Mouse (Mus musculus) CH12.LX (cell line): ENCODE measurements around the gene Ctsll3. TPM values are rescaled to one million over a fixed set of nuclear protein-coding genes. Genes with fewer than 3 reads are reported as not detected.

Experiments
- DNase-seq: peaks from one replicate; pipeline ENCODE4 v3.0.0-alpha.2; 2013; ENCODE audit errors: extremely low read depth
- H3K27ac ChIP-seq: 2 replicates; pipeline ENCODE4 v1.5.1; 2012; ENCODE audit warnings: low read depth, mild to moderate bottlenecking, control low read depth, moderate library complexity; ENCODE audit not compliant: insufficient read depth
- H3K27me3 ChIP-seq: replicated peaks from 2 replicates; pipeline ENCODE3; 2012; ENCODE audit warnings: inconsistent platforms
- H3K36me3 ChIP-seq, 2 experiments: replicated peaks in 1 of 2; 2 replicates each; pipeline versions ENCODE3 to v1.6.1; 2012; ENCODE audit warnings: inconsistent platforms in 1 of 2, low read length in 1 of 2, mild to moderate bottlenecking in 1 of 2, mixed read lengths in 1 of 2, moderate library complexity in 1 of 2; ENCODE audit not compliant: control insufficient read depth in 1 of 2, insufficient read depth in 1 of 2
- H3K4me1 ChIP-seq, 2 experiments: 2 replicates each; pipeline ENCODE4 v1.6.1; 2012; ENCODE audit warnings: inconsistent platforms in 1 of 2, moderate library complexity in 1 of 2; ENCODE audit not compliant: insufficient read depth in 2 of 2, control insufficient read depth in 1 of 2
- H3K4me2 ChIP-seq: 2 replicates; pipeline ENCODE4 v1.6.1; 2012; ENCODE audit warnings: low read depth, mild to moderate bottlenecking, control low read depth; ENCODE audit not compliant: poor library complexity, insufficient read depth, severe bottlenecking
- H3K4me3 ChIP-seq, 3 experiments: fragments of 150-350 bp in 1 of 3; sonication (generic) in 1 of 3; replicated peaks in 1 of 3; 2 replicates each; pipeline versions ENCODE3 to v1.5.1; 2011 to 2012; ENCODE audit warnings: low read depth in 2 of 3, low read length in 2 of 3, mild to moderate bottlenecking in 2 of 3, moderate library complexity in 2 of 3, control low read depth in 1 of 3, improper control_type of control experiment in 1 of 3, inconsistent platforms in 1 of 3, mixed read lengths in 1 of 3; ENCODE audit not compliant: poor library complexity in 1 of 3
- H3K79me2 ChIP-seq: replicated peaks from 2 replicates; pipeline ENCODE4 v1.6.1; 2012; ENCODE audit warnings: mild to moderate bottlenecking, moderate library complexity; ENCODE audit not compliant: control insufficient read depth, poor library complexity, insufficient read depth, severe bottlenecking; ENCODE audit errors: extremely low read depth
- H3K9ac ChIP-seq: 2 replicates; pipeline ENCODE4 v1.6.1; 2012; ENCODE audit warnings: low read depth, mild to moderate bottlenecking, control low read depth, moderate library complexity; ENCODE audit not compliant: insufficient read depth
- H3K9me3 ChIP-seq: replicated peaks from 2 replicates; pipeline ENCODE3; 2012; ENCODE audit warnings: low read length, inconsistent platforms, mixed read lengths
- ELF1 ChIP-seq: IDR thresholded peaks from 2 replicates; pipeline ENCODE4 v1.6.1; 2014; ENCODE audit warnings: low read depth, mild to moderate bottlenecking, inconsistent platforms, low read length, improper control_type of control experiment
- EP300 ChIP-seq: IDR thresholded peaks from 2 replicates; pipeline ENCODE4 v1.6.1; 2011; ENCODE audit warnings: low read length, improper control_type of control experiment
- ETS1 ChIP-seq: conservative IDR thresholded peaks from 2 replicates; pipeline ENCODE4 v1.6.1; 2012; ENCODE audit warnings: low read depth, mild to moderate bottlenecking, inconsistent platforms, low read length, improper control_type of control experiment, moderate library complexity
- JUND ChIP-seq: conservative IDR thresholded peaks from 2 replicates; pipeline ENCODE4 v1.6.1; 2011; ENCODE audit warnings: low read depth, low read length, improper control_type of control experiment
- MEF2A ChIP-seq: IDR thresholded peaks from 2 replicates; pipeline ENCODE4 v1.6.1; 2014; ENCODE audit warnings: low read depth, mild to moderate bottlenecking, inconsistent platforms, low read length, improper control_type of control experiment, borderline replicate concordance
- MXI1 ChIP-seq: IDR thresholded peaks from 2 replicates; pipeline ENCODE4 v1.6.1; 2011; ENCODE audit warnings: mild to moderate bottlenecking, low read depth, low read length, improper control_type of control experiment
- MYC ChIP-seq: IDR thresholded peaks from 2 replicates; pipeline ENCODE4 v1.6.1; 2011; ENCODE audit warnings: low read depth, mild to moderate bottlenecking, improper control_type of control experiment, low read length
- NELFE ChIP-seq: IDR thresholded peaks from 2 replicates; pipeline ENCODE4 v1.6.1; 2011; ENCODE audit warnings: low read depth, low read length, improper control_type of control experiment
- SIN3A ChIP-seq: IDR thresholded peaks from 2 replicates; pipeline ENCODE4 v1.6.1; 2012; ENCODE audit warnings: low read length, improper control_type of control experiment, inconsistent platforms
- TBP ChIP-seq: conservative IDR thresholded peaks from 2 replicates; pipeline ENCODE4 v1.6.1; 2011; ENCODE audit warnings: low read depth, low read length, improper control_type of control experiment
- TCF12 ChIP-seq: IDR thresholded peaks from 2 replicates; pipeline ENCODE4 v1.6.1; 2014; ENCODE audit warnings: low read depth, mild to moderate bottlenecking, inconsistent platforms, low read length, improper control_type of control experiment
- UBTF ChIP-seq: IDR thresholded peaks from 2 replicates; pipeline ENCODE4 v1.6.1; 2012; ENCODE audit warnings: low read depth, mild to moderate bottlenecking, inconsistent platforms, low read length, improper control_type of control experiment, moderate library complexity
- USF1 ChIP-seq: IDR thresholded peaks from 2 replicates; pipeline ENCODE4 v1.6.1; 2014; ENCODE audit warnings: low read depth, mild to moderate bottlenecking, inconsistent platforms, low read length, improper control_type of control experiment
- ZNF384 ChIP-seq: IDR thresholded peaks from 2 replicates; pipeline ENCODE4 v1.6.1; 2012; ENCODE audit warnings: low read depth, low read length, improper control_type of control experiment, inconsistent platforms
- dilution Hi-C: fragments of 300-500 bp; cut with MboI; formaldehyde crosslinking; loops from 2 replicates; pipeline ENCODE4 v1.14.3; 2020; ENCODE audit warnings: low sequenced_read_pairs; ENCODE audit not compliant: extremely low pct_unique_long_range_greater_than_20kb, extremely low pct_ligation_motif_present
- in situ Hi-C: fragments of 300-500 bp; cut with MboI; formaldehyde crosslinking; loops from 3 replicates; pipeline ENCODE4 v1.14.3; 2019; ENCODE audit warnings: low sequenced_read_pairs, low pct_ligation_motif_present, low pct_unique_long_range_greater_than_20kb, mixed read lengths
- polyA plus RNA-seq: library from polyadenylated mRNA; unstranded; fragments of >175 nt; gene quantifications from 2 replicates; pipeline ENCODE4 v1.2.1, GENCODE M21; 2012; ENCODE audit warnings: low read depth; ENCODE audit not compliant: insufficient read length
- total RNA-seq, 2 experiments: library from RNA; depleted of rRNA; stranded (reverse); fragments of 300-350 nt in 1 of 2; fragments of >200 nt in 1 of 2; gene quantifications; 2 replicates each; pipeline ENCODE4 v1.2.3; 2012 to 2014

Ctsll3 gene
- total RNA-seq (2012; rRNA removed): not detected in 2 replicates
- total RNA-seq (2014; rRNA removed): not detected in 2 replicates
- polyA plus RNA-seq: not detected in 2 replicates

DNA sequence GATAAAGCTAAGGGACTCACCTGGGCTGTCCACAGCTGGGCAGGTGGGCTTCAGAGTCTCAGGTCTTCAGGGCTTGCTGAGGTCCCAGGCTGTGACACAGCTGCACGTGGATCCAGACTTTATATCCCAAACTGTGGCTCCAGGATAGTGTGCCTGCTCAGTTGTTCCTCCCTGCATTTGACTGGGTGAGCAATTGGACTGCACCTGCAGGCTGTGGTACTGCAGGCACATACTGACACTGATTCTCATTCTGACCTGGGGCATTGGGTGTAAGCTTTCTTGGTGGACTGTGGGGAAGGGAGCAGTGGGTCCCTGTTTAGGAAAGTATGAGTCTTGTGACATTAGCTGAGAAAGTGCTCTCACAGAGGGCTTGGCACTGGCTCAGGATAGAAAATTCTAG is at the start of gene Ctsll3:
Gene Ctsll3, minus strand, starts transcription at position 101 of the 400 bp plus-strand sequence.
- no peak within 1 kb of the TSS for H3K9ac ChIP-seq
- H3K4me2 ChIP-seq: no peak within 1 kb of the TSS
- TF ChIP-seq ETS1: no peak
- no peak for TF ChIP-seq USF1
- TF ChIP-seq MXI1: no peak
- no peak for TF ChIP-seq UBTF
- H3K9me3 ChIP-seq: peaks cover 69% of the 10 kb centered on the region
- in situ Hi-C loops (no loop called here), dilution Hi-C loops (no loop called here)
- no peaks in the 10 kb centered on the region for H3K79me2 ChIP-seq
- H3K27ac ChIP-seq: no peak within 1 kb of the TSS
- no peaks in the 10 kb centered on the region for H3K4me1 ChIP-seq
- H3K27me3 ChIP-seq: no peaks in the 10 kb centered on the region
- no peak within 1 kb of the TSS for H3K4me3 ChIP-seq
- DNase-seq: no peak
- no peaks in the 10 kb centered on the region for H3K36me3 ChIP-seq

- Histone ChIP-seq H3K36me3 (no peaks in the 10 kb centered on the region), H3K79me2 (no peaks in the 10 kb centered on the region), H3K4me3 (no peak overlapping the region), H3K4me2 (no peak overlapping the region), H3K27ac (no peak overlapping the region), H3K9ac (no peak overlapping the region), H3K9me3 (peaks cover 30% of the 10 kb centered on the region), H3K27me3 (no peaks in the 10 kb centered on the region), H3K4me1 (no peaks in the 10 kb centered on the region)
- TF ChIP-seq ELF1: no peak
- no peak for TF ChIP-seq UBTF
- TF ChIP-seq JUND: no peak
- TF ChIP-seq NELFE: no peak
- TF ChIP-seq EP300: no peak
- no peak for TF ChIP-seq SIN3A
- no peak for TF ChIP-seq MYC
- no peak for TF ChIP-seq TBP
- TF ChIP-seq MEF2A: no peak
- TF ChIP-seq TCF12: no peak
- TF ChIP-seq ZNF384: no peak
- in situ Hi-C loops: no loop called here
- dilution Hi-C loops: no loop called here
- DNase-seq: no peak
Measured at GRCm38 (mm10) chr13:60848241-60849120, 45.8 kb upstream of the Ctsll3 start.
